Mouse (Mus musculus) heart, embryonic 11.5 days (tissue): ENCODE data around the gene Hspb9. TPM values are rescaled to one million over a fixed set of nuclear protein-coding genes. Genes with fewer than 3 reads are reported as not detected.

ENCODE experiments used
- ATAC-seq: fragments of 200-750 bp; cut with Nextera tagmentation; replicated peaks from 2 replicates; pipeline ENCODE4 v1.8.0; 2017; ENCODE audit warnings: moderate library complexity; ENCODE audit not compliant: insufficient number of reproducible peaks, low FRiP score, low TSS enrichment
- H3K27ac ChIP-seq: fragments of 300-500 bp; sonication (generic); 2 replicates; pipeline ENCODE4 v1.5.1; 2014; ENCODE audit warnings: mild to moderate bottlenecking, low read depth, low read length
- H3K27me3 ChIP-seq: fragments of 300-500 bp; sonication (generic); 2 replicates; pipeline ENCODE4 v1.6.1; 2014; ENCODE audit warnings: mild to moderate bottlenecking, low read length, mixed read lengths; ENCODE audit not compliant: control insufficient read depth, insufficient read depth
- H3K36me3 ChIP-seq: fragments of 300-500 bp; sonication (generic); 2 replicates; pipeline ENCODE4 v1.6.1; 2014; ENCODE audit warnings: mild to moderate bottlenecking, low read length, moderate library complexity, mixed read lengths; ENCODE audit not compliant: control insufficient read depth, insufficient read depth
- H3K4me1 ChIP-seq: fragments of 300-500 bp; sonication (generic); 2 replicates; pipeline ENCODE4 v1.6.1; 2014; ENCODE audit warnings: low read length; ENCODE audit not compliant: control insufficient read depth, insufficient read depth
- H3K4me2 ChIP-seq: fragments of 300-500 bp; sonication (generic); 2 replicates; pipeline ENCODE4 v1.6.1; 2014; ENCODE audit warnings: mild to moderate bottlenecking, moderate library complexity
- H3K4me3 ChIP-seq: fragments of 300-500 bp; sonication (generic); 2 replicates; pipeline ENCODE4 v1.5.1; 2014; ENCODE audit warnings: low read depth, low read length
- H3K9ac ChIP-seq: fragments of 300-500 bp; sonication (generic); 2 replicates; pipeline ENCODE4 v1.6.1; 2014; ENCODE audit warnings: mild to moderate bottlenecking, low read depth, low read length, moderate library complexity
- H3K9me3 ChIP-seq: fragments of 300-500 bp; sonication (generic); replicated peaks from 2 replicates; pipeline ENCODE4 v1.6.1; 2016; ENCODE audit warnings: low read length; ENCODE audit not compliant: control insufficient read depth
- WGBS: fragments of 180-500 bp; shearing (Covaris S2); extraction: QIAGEN DNeasy Blood & Tissue Kit; methylation state at CpG from one replicate; pipeline ENCODE4 v1.1.7; 2014; ENCODE audit not compliant: insufficient replicate concordance; 5-methylcytosine and 5-hydroxymethylcytosine counted together
- polyA plus RNA-seq: library from polyadenylated mRNA; unstranded; fragments of >200 nt; fragmentation: Nextera tagmentation; extraction: Ambion mirVana; gene quantifications from 2 replicates; pipeline ENCODE4 v1.2.1, GENCODE M21; 2014

Hspb9 gene
- polyA plus RNA-seq, 1 experiment from 2014 or later: not detected

DNA sequence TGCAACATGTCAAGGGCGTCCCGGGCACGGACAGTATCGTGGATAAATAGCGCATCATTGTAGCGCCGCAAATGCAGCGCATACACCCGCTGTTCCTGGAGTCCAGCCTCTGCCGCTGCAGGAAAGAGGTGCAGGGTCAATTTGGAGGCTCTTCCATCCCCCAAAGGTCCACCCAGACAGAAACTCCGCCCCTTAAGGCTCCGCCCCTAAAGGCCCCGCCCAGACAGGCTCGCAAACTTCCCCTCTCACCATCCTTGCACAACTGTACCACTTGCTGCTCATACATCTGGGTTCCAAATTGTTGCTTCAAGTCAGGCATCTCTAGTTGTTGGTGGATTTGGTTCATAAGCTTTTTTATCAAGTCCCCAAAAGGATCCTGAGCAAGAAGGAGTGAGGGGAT is 12.3 kb upstream of the Hspb9 start:
- ATAC-seq: no peak
- peaks cover 7% of the 10 kb centered on the region for H3K36me3 ChIP-seq
- WGBS: 6% methylated on average over 14 of the region's 14 CpGs
- peaks cover 5% of the 10 kb centered on the region; the same call in 1 of the 2 replicates for H3K27me3 ChIP-seq
- 0 out of 2 replicates have a peak, but pooled peaks cover 9% of the 10 kb centered on the region for H3K4me1 ChIP-seq
- H3K4me3 ChIP-seq: peak overlapping the region; percentile 23
- H3K4me2 ChIP-seq: peak overlapping the region; percentile 56
- H3K27ac ChIP-seq: no peak overlapping the region
- peak overlapping the region; percentile 49; the same call in 1 of the 2 replicates for H3K9ac ChIP-seq
- no peaks in the 10 kb centered on the region for H3K9me3 ChIP-seq

DNA sequence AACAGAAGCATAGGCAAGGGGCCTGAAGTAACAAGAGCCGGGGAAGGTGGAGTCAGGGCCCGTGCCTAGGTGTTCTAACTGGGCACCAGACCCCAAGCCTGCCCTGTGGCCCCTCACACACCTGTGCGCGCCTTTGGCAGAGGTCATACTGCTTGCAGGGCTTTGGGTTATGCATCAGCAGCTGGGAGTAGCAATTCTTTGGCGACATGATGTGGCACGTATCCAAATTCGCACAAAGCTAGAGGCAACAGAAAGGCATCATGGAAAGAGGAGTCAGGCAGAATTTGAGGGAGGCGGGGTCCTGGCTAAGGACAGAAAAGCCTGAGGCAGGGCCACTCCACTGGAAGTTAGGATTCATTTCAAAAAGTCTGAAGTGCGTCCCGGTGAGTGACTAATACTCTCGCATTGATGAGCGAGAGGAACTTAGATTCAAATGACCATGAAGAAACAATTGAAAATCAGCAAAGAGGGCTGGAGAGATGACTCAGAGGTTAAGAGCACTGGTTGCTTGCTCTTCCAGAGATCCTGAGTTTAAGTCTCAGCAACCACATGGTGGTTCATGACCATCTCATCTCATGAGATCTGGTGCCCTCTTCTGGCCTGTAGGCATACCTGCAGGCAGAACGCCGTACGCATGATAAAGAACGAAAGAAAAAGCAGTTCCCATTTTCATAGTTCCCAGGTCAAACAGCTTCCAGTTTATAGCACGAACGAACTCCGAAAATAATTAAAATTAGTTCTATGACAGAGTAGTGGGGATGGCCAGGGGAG is 11.4 kb upstream of the Hspb9 start:
- Histone ChIP-seq H3K36me3 (peaks cover 11% of the 10 kb centered on the region), H3K4me1 (0 out of 2 replicates have a peak, but pooled peaks cover 9% of the 10 kb centered on the region), H3K27ac (no peak overlapping the region), H3K9me3 (no peaks in the 10 kb centered on the region), H3K4me2 (peak overlapping the region; percentile 50), H3K27me3 (peaks cover 5% of the 10 kb centered on the region; the same call in 1 of the 2 replicates), H3K9ac (no peak overlapping the region), H3K4me3 (peak overlapping the region; percentile 25)
- no peak for ATAC-seq
- 35% methylated on average over 19 of the region's 19 CpGs for WGBS

DNA sequence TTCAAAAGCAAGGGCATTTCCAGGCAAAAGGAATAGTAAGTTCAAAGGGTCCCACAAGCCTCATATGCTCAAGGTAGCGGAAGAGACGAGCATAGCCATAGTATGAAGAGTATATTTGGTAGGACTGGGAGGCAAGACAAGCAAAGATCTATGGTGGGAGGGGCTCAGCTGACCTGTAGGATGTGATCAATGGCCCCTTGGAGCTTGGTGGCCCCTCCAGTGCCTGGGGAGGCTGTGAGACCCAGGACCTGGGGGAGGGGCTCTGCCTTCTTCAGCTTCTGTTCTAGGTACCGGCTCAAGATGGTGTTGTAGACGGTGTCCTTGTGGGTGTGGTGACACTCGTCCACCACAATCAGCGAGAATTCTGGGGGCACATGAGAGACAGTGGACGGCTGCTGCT is 10.7 kb upstream of the Hspb9 start:
- H3K4me2 ChIP-seq: peak overlapping the region; percentile 50
- peaks cover 11% of the 10 kb centered on the region for H3K36me3 ChIP-seq
- 0 out of 2 replicates have a peak, but pooled peaks cover 9% of the 10 kb centered on the region for H3K4me1 ChIP-seq
- ATAC-seq: no peak
- no peak overlapping the region for H3K27ac ChIP-seq
- H3K9ac ChIP-seq: no peak overlapping the region
- H3K27me3 ChIP-seq: peaks cover 5% of the 10 kb centered on the region; the same call in 1 of the 2 replicates
- H3K4me3 ChIP-seq: peak overlapping the region; percentile 25
- 40% methylated on average over 7 of the region's 7 CpGs for WGBS
- no peaks in the 10 kb centered on the region for H3K9me3 ChIP-seq

DNA sequence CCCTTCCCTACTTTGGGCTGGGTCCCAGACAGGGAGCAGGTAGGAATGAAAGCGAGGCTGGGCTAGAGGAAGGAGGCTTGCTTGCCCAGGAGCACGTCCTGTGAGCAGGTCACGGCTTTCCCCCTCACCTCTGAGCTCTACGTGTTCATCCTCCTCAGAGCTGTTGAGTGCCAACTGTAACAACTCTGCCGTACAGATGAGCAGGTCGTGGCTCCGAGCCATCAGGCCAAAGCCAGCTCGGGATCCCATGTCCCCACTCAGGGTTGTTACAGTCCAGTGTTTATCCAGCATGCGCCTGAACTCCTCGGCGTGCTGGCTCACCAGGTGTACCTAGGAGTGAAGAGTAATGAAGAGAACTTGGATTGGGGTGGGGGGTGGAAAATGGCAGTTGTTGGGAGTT is 10.3 kb upstream of the Hspb9 start:
- Histone ChIP-seq H3K9me3 (no peaks in the 10 kb centered on the region), H3K4me2 (no peak overlapping the region), H3K9ac (no peak overlapping the region)

DNA sequence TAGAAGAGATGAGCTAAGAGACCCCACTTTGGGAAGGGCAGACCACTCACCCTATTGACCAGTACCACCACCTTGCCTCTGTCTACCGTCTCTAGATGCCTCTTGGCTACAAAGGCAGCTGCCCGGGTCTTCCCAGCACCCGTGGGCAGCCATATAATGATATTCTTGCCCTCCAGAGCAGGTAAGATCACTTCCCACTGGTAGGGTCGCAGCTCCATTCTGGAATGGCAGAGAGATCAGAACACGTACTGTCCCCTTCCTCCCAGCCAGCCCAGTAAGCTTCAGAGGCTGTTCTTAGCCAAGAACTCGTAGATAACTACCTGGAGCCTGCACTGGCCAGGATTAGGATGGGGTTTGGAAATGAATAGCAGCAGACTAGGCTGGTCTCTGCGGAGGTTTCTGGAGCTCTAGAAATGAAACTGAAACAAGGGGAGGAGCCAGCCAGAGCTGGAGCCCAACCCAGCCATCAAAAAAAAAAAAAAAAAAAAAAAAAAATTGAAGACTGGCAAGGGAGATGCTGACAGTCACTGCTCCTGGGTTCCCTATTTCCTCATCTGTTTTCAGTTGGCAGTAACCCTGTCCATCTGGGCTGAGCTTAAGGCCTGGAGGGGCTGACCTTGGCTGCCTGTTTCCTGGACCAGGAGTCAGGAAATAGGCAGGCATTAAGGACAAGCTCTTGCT is 9.7 kb upstream of the Hspb9 start, which contains the start of gene Dhx58:
Gene Dhx58, minus strand, starts transcription at position 421 of the 681 bp plus-strand sequence.
- H3K27ac ChIP-seq: no peak within 1 kb of the TSS
- H3K9me3 ChIP-seq: no peaks in the 10 kb centered on the region
- 0 out of 2 replicates have a peak within 1 kb of the TSS, but pooled peaks have one; percentile 16 for H3K9ac ChIP-seq
- H3K36me3 ChIP-seq: peaks cover 17% of the 10 kb centered on the region
- 67% methylated on average over 7 of the region's 7 CpGs for WGBS
- no peak for ATAC-seq
- 0 out of 2 replicates have a peak, but pooled peaks cover 9% of the 10 kb centered on the region for H3K4me1 ChIP-seq
- H3K4me2 ChIP-seq: no peak within 1 kb of the TSS
- H3K4me3 ChIP-seq: no peak within 1 kb of the TSS
- peaks cover 5% of the 10 kb centered on the region; the same call in 1 of the 2 replicates for H3K27me3 ChIP-seq

More for the DNA sequence above, 10.3 kb upstream of the Hspb9 start:
- Histone ChIP-seq H3K4me3 (no peak overlapping the region), H3K4me1 (0 out of 2 replicates have a peak, but pooled peaks cover 9% of the 10 kb centered on the region), H3K27me3 (peaks cover 5% of the 10 kb centered on the region; the same call in 1 of the 2 replicates), H3K27ac (no peak overlapping the region), H3K36me3 (peaks cover 13% of the 10 kb centered on the region)
- 64% methylated on average over 11 of the region's 11 CpGs for WGBS
- ATAC-seq: no peak

DNA sequence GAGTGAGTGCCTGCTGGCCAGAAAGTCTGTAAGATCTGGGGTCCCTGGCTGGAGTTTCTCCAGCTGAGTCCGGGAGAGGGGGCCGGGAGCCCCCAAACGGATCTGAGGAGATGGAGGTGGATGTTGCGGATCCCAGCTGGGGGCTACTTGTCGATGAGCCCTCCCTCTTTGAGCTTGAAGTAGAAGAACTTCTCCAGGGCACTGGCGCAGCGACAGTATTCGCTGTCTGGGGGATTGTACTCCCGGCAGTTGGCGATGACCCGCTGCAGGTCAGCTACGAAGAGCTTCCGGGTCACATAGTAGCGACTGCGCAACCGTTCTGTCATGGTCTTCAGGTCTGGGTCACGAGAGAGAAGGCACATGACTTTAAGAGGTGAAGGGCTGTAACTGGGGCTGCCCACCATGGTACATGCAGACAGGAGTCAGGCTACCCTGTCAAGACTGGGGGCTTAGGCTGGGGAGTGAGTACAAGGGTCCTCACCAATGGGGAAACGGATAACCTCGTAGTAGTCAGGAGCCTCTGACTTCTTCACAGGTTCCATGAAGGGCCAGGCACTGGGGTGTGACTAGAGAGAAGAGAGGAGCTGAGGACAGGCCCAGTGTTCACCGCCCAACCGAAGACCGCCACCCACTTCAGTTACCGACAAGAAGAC is 8.4 kb upstream of the Hspb9 start:
- 92% methylated on average over 23 of the region's 23 CpGs for WGBS
- peaks cover 17% of the 10 kb centered on the region for H3K36me3 ChIP-seq
- no peaks in the 10 kb centered on the region for H3K9me3 ChIP-seq
- H3K4me3 ChIP-seq: no peak overlapping the region
- H3K27me3 ChIP-seq: peaks cover 5% of the 10 kb centered on the region; the same call in 1 of the 2 replicates
- 0 out of 2 replicates have a peak, but pooled peaks cover 9% of the 10 kb centered on the region for H3K4me1 ChIP-seq
- no peak for ATAC-seq
- no peak overlapping the region for H3K4me2 ChIP-seq
- H3K27ac ChIP-seq: no peak overlapping the region
- no peak overlapping the region for H3K9ac ChIP-seq

DNA sequence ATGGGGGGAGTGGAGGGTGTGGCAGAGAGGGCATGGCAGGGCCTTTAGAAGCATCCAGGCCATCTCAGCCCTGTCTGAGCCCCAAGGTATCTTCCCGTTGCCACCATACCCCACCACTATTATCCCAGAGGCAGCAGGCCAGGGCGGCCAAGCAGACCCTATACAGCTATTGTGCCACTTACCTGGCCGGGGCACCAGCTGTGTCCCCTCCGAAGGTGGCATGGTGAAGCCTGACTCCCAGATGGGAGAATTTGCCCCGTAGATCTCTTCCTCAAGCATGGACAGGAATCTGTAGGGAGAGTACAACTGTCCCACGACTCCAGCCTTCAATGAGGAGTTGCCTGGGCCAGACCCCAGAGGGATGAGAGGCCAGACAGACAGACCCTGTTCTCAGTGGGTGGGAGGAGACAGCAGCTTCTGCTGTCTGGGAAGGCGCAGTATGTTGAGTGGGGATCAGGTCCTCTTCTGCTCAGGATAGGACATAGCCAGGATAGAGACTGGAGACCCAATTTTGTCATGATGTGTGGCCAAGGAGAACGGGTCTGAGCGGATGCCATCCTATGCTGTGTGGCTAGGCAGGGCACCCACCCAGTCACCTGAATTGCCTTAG is 4.3 kb upstream of the Hspb9 start:
- Histone ChIP-seq H3K9ac (no peak overlapping the region), H3K36me3 (peaks cover 17% of the 10 kb centered on the region)

DNA sequence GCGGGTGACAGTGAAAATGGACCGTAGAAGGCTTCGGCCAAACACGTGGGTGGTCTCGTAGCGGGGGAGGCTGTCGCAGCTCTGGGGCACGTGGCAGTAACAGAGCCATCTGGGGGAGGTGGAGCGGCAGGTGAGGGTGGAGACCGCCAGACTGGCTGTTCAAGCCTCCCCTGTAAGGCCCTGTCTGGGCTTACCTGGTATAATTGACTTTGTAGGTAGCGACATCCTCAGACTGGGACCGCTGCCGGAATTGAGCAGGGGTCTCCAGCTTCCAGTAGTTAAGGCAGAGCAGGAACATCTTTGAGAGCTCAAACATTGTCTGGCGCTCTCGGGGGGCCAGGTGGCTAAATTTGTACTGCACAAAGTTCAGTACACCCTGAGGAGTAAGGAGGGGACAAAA is 3.1 kb upstream of the Hspb9 start:
- 93% methylated on average over 15 of the region's 15 CpGs for WGBS
- Histone ChIP-seq H3K9me3 (no peaks in the 10 kb centered on the region), H3K4me2 (no peak overlapping the region), H3K4me1 (peaks cover 23% of the 10 kb centered on the region), H3K27me3 (no peaks in the 10 kb centered on the region), H3K9ac (no peak overlapping the region), H3K27ac (no peak overlapping the region), H3K36me3 (peaks cover 10% of the 10 kb centered on the region), H3K4me3 (no peak overlapping the region)
- ATAC-seq: no peak

More for the DNA sequence above, 4.3 kb upstream of the Hspb9 start:
- Histone ChIP-seq H3K4me3 (no peak overlapping the region), H3K9me3 (no peaks in the 10 kb centered on the region), H3K4me2 (no peak overlapping the region), H3K27me3 (no peaks in the 10 kb centered on the region), H3K27ac (no peak overlapping the region), H3K4me1 (peaks cover 17% of the 10 kb centered on the region)
- no peak for ATAC-seq
- WGBS: 91% methylated on average over 9 of the region's 9 CpGs
